Mouse (Mus musculus) neutrophil, adult 83 days (primary cell): ENCODE measurements around the gene Myh11. TPM values are rescaled to one million over a fixed set of nuclear protein-coding genes. Genes with fewer than 3 reads are reported as not detected.

Source experiments
- total RNA-seq, 2 experiments: library from RNA; stranded (reverse); gene quantifications; one replicate each; pipeline ENCODE4 v1.2.4; 2023

Gene Myh11
- not detected for total RNA-seq

GRCm38 (mm10) chr16:14291223-14291622 is at the start of gene Myh11:
TSS of gene Myh11 (minus strand) at chr16:14291372.

GRCm38 (mm10) chr16:14316884-14317876 is 26.0 kb upstream of the Myh11 start, which contains the start of gene Fopnl:
TSS of gene Fopnl (minus strand) at chr16:14317405.

GRCm38 (mm10) chr16:14162988-14163416 is 128.2 kb downstream of the Myh11 start, which contains the start of the genes Nde1 and Marf1:
TSS of gene Nde1 (plus strand) at chr16:14163275.
TSS of gene Marf1 (minus strand) at chr16:14163351.

Other genes with a start within 250 kb of the Myh11 start
- gene Nde1, start 128.1 kb downstream of the Myh11 start, total RNA-seq, result 10 to 100 TPM; 45.9 to 46.6 TPM
- gene Marf1, start 128.0 kb downstream of the Myh11 start, total RNA-seq, result 10 to 100 TPM; 45.4 to 49.5 TPM
- gene Fopnl, start 26.0 kb upstream of the Myh11 start, total RNA-seq, result 10 to 100 TPM; 34.0 to 36.2 TPM
- gene Abcc1, start 70.2 kb upstream of the Myh11 start, total RNA-seq, result 10 to 100 TPM; 14.9 to 20.6 TPM